Mouse (Mus musculus): ENCODE measurements around the gene Traf3ip1. TPM values are rescaled to one million over a fixed set of nuclear protein-coding genes. Genes with fewer than 3 reads are reported as not detected.

The Traf3ip1 gene
- total and polyA plus RNA-seq, 2 experiments from 2014 or later, result 2.8 to 3.4 TPM

DNA sequence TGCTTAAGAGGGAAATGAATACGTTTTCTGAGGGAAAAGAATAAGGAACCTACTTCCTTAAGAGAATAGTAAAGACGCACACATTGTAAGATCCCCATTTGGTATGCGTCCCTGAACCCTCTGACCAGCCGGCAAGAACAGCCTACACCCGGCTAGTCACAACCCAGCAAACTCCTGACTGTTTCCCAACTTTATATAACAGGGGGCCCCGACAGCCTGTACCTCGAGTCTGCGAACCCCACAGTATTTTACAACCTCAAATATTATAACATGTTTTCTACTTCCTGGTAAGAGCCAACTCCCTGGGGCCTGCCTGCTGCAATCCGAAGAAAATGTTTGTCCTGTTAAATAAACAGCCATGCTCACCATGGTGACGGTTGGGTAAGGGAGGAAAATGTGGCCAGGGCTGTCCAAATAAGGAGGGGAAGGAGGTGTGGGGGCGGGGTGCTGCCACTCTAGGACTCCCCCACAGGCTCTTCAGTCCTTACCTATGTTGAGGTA lies 38.1 kb upstream of the Traf3ip1 start:
- Histone ChIP-seq H3K4me1 (ENCODE audit: control insufficient read depth, insufficient read depth) (peaks cover 70% of the 10 kb centered on the region), H3K9ac (replicated peaks; ENCODE audit: low read depth, low read length) (peak overlapping the region; percentile 47; the same call in 1 of the 2 replicates), H3K4me3 (ENCODE audit: low read depth, low read length) (no peak overlapping the region), H3K27ac (ENCODE audit: low read depth) (peak overlapping the region; percentile 80), H3K36me3 (replicated peaks; ENCODE audit: control insufficient read depth, insufficient read depth, low read length) (no peaks in the 10 kb centered on the region), H3K4me2 (ENCODE audit: low read depth, low read length) (peak overlapping the region; percentile 38; the same call in 1 of the 2 replicates), H3K27me3 (ENCODE audit: control insufficient read depth, insufficient read depth, low read length) (no peaks in the 10 kb centered on the region), H3K9me3 (replicated peaks; ENCODE audit: control insufficient read depth, low read length) (no peaks in the 10 kb centered on the region)
- TF ChIP-seq CTCF (IDR thresholded peaks at IDR 0.05; ENCODE audit: low read depth) (no peak), EP300 (IDR thresholded peaks at IDR 0.05; ENCODE audit: low read depth) (no peak)
- no peak for ATAC-seq (ENCODE audit: insufficient read depth, low read depth)
- 45% methylated on average over 11 of the region's 11 CpGs for WGBS
- DNase-seq (ENCODE audit: low spot score), result peak; percentile 57

DNA sequence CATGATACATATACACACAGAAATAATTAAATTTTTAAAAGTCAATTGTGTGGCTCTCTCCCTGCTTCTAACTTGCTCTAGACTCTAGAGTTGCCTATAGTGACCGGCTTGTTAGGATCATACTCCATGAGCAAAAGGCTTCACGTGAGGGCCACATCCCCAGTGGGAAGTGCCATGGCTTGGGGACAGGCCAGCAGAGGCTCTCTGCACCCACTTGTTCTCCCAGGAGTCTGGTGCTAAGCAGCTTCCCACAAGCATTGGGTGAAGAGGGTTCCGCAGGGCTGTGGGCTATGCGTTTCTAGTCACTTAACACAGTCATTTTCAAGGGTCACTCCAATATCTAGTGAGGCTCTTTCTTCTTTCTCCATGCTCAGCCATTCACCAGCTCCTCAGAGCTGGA lies 37.3 kb upstream of the Traf3ip1 start:
- no peak for DNase-seq (ENCODE audit: low spot score)
- no peak overlapping the region for H3K4me3 ChIP-seq (ENCODE audit: low read depth, low read length)
- peaks cover 62% of the 10 kb centered on the region for H3K4me1 ChIP-seq (ENCODE audit: control insufficient read depth, insufficient read depth)
- H3K4me2 ChIP-seq (ENCODE audit: low read depth, low read length), result peak overlapping the region; percentile 71; the same call in 1 of the 2 replicates
- no peaks in the 10 kb centered on the region for H3K36me3 ChIP-seq (replicated peaks; ENCODE audit: control insufficient read depth, insufficient read depth, low read length)
- ATAC-seq (ENCODE audit: insufficient read depth, low read depth), result no peak
- WGBS, result 93% methylated on average over 4 of the region's 4 CpGs
- peak overlapping the region; percentile 87; the same call in 1 of the 2 replicates for H3K27ac ChIP-seq (ENCODE audit: low read depth)
- H3K9ac ChIP-seq (replicated peaks; ENCODE audit: low read depth, low read length), result 0 out of 2 replicates have a peak overlapping the region, but pooled peaks have one; percentile 13
- no peak for TF ChIP-seq EP300 (IDR thresholded peaks at IDR 0.05; ENCODE audit: low read depth)
- no peak for TF ChIP-seq CTCF (IDR thresholded peaks at IDR 0.05; ENCODE audit: low read depth)
- no peaks in the 10 kb centered on the region for H3K27me3 ChIP-seq (ENCODE audit: control insufficient read depth, insufficient read depth, low read length)
- H3K9me3 ChIP-seq (replicated peaks; ENCODE audit: control insufficient read depth, low read length), result no peaks in the 10 kb centered on the region

DNA sequence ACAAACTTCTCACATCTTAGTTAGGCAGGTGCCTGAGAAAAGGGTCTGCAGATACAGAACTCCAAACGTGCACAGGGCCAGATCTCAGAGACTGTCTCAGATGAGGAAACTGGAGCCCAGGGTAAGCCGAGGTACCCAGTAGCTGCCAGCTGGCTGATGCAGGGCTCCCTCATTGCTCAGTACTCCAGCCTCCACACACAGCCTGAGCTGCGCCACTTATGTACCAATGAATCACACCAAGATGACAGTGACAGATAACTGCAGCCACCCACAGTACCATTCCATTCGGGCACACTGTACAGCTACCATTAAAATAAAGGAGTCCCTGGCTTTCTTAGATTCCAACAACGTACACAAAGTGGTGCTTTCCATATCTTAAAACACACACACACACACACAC lies 36.7 kb upstream of the Traf3ip1 start:
- H3K4me2 ChIP-seq (ENCODE audit: low read depth, low read length), result peak overlapping the region; percentile 71
- no peak for DNase-seq (ENCODE audit: low spot score)
- no peaks in the 10 kb centered on the region for H3K27me3 ChIP-seq (ENCODE audit: control insufficient read depth, insufficient read depth, low read length)
- H3K27ac ChIP-seq (ENCODE audit: low read depth), result peak overlapping the region; percentile 87
- 61% methylated on average over 5 of the region's 5 CpGs for WGBS
- peak overlapping the region; percentile 71 for H3K4me3 ChIP-seq (ENCODE audit: low read depth, low read length)
- TF ChIP-seq EP300 (IDR thresholded peaks at IDR 0.05; ENCODE audit: low read depth) (no peak), CTCF (IDR thresholded peaks at IDR 0.05; ENCODE audit: low read depth) (no peak)
- peak overlapping the region; percentile 79 for H3K9ac ChIP-seq (replicated peaks; ENCODE audit: low read depth, low read length)
- H3K36me3 ChIP-seq (replicated peaks; ENCODE audit: control insufficient read depth, insufficient read depth, low read length), result no peaks in the 10 kb centered on the region
- no peak for ATAC-seq (ENCODE audit: insufficient read depth, low read depth)
- no peaks in the 10 kb centered on the region for H3K9me3 ChIP-seq (replicated peaks; ENCODE audit: control insufficient read depth, low read length)
- peaks cover 59% of the 10 kb centered on the region for H3K4me1 ChIP-seq (ENCODE audit: control insufficient read depth, insufficient read depth)

DNA sequence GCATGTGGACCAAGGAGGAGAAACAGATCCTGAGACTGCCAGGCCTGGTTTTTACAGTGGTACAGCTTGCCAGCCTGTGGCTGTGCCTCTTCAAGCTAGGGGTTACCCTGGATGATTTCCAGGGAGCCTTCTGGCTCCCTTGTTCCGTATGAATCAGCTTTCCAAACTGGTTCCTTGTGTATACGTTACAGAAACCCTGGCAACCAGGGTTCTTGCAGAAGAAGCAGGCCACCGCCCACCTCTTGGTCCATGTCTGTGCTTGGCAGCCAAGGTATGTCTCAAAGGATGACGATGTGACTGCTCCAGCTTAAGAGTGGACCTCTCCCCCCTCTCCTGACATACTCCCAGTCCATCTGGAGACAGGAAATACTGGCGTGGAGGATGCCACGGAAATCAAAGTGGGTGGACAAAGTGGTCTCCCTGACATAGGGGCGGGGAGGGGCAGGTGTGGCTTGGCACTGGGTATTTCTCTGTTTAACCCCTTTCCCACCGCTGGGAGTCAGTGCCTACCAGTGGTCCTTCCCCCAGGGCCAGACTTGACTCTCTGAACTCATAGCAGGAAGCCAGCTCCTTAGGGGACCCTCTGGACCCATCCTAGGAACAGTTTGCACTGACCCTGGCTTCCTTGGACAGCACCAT lies 36.1 kb upstream of the Traf3ip1 start:
- 9% methylated on average over 8 of the region's 8 CpGs for WGBS
- H3K9me3 ChIP-seq (replicated peaks; ENCODE audit: control insufficient read depth, low read length), result no peaks in the 10 kb centered on the region
- peak overlapping the region; percentile 71 for H3K4me2 ChIP-seq (ENCODE audit: low read depth, low read length)
- H3K27me3 ChIP-seq (ENCODE audit: control insufficient read depth, insufficient read depth, low read length), result no peaks in the 10 kb centered on the region
- no peaks in the 10 kb centered on the region for H3K36me3 ChIP-seq (replicated peaks; ENCODE audit: control insufficient read depth, insufficient read depth, low read length)
- TF ChIP-seq EP300 (IDR thresholded peaks at IDR 0.05; ENCODE audit: low read depth) (no peak), CTCF (IDR thresholded peaks at IDR 0.05; ENCODE audit: low read depth) (no peak)
- H3K27ac ChIP-seq (ENCODE audit: low read depth), result peak overlapping the region; percentile 87
- DNase-seq (ENCODE audit: low spot score), result peak; percentile 77
- H3K4me1 ChIP-seq (ENCODE audit: control insufficient read depth, insufficient read depth), result peaks cover 59% of the 10 kb centered on the region
- H3K9ac ChIP-seq (replicated peaks; ENCODE audit: low read depth, low read length), result peak overlapping the region; percentile 79
- peak overlapping the region; percentile 71 for H3K4me3 ChIP-seq (ENCODE audit: low read depth, low read length)
- ATAC-seq (ENCODE audit: insufficient read depth, low read depth), result peak; percentile 1; the same call in 1 of the 2 replicates

DNA sequence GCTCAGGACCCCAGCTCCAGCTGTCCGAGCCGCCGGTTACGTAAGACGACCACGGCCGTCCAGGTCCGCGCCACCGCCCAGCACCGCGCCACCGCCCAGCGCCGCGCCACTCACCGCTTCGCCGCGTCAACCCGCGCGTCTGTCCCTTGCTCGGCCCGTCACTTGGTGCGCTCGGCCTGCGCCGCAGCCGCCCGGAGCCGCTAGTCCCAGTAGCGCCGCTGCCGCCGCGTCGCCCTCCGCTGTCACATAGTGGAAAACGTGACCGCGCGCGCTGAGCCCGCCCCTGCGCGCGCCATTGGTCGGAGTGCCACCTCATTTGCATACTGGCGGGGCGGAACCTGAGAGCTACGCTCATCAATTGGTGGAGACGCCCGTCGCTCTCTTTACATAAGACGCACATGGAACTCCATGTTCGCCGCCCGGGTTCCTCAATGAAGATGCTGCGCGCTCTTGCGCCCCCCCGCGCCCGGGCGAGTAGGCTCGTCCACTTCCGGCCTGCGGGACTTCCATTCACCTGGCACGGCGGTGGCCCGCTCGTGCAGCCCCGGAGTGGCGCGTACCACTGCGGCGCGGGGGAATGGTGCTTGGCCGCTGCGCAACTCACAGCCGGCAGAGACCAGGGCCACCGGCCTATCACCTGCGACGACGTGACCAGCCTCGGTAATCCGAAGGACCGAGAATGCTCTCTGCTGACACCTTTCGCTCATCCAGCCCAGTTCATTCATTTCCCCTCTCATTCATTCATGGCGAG lies 35.2 kb upstream of the Traf3ip1 start, which contains the start of gene Per2:
Per2 (minus strand) TSS at position 266 of the 751 bp plus-strand sequence.
- WGBS, result under 1% methylated on average over 89 of the region's 91 CpGs
- peaks cover 54% of the 10 kb centered on the region for H3K4me1 ChIP-seq (ENCODE audit: control insufficient read depth, insufficient read depth)

More for the DNA sequence above, 35.2 kb upstream of the Traf3ip1 start, which contains the start of gene Per2:
- DNase-seq (ENCODE audit: low spot score) (peak; percentile 98), ATAC-seq (ENCODE audit: insufficient read depth, low read depth) (peak; percentile 95)
- Histone ChIP-seq H3K9me3 (replicated peaks; ENCODE audit: control insufficient read depth, low read length) (no peaks in the 10 kb centered on the region), H3K4me3 (ENCODE audit: low read depth, low read length) (peak within 1 kb of the TSS; percentile 71), H3K9ac (replicated peaks; ENCODE audit: low read depth, low read length) (peak within 1 kb of the TSS; percentile 79), H3K4me2 (ENCODE audit: low read depth, low read length) (peak within 1 kb of the TSS; percentile 71), H3K27me3 (ENCODE audit: control insufficient read depth, insufficient read depth, low read length) (no peaks in the 10 kb centered on the region), H3K27ac (ENCODE audit: low read depth) (peak within 1 kb of the TSS; percentile 87), H3K36me3 (replicated peaks; ENCODE audit: control insufficient read depth, insufficient read depth, low read length) (no peaks in the 10 kb centered on the region)
- peak; percentile 29 for TF ChIP-seq CTCF (IDR thresholded peaks at IDR 0.05; ENCODE audit: low read depth)
- peak; percentile 96 for TF ChIP-seq EP300 (IDR thresholded peaks at IDR 0.05; ENCODE audit: low read depth)
